Mouse (Mus musculus) adrenal gland, postnatal 4 days (tissue): ENCODE measurements around the gene Pms1. TPM values are rescaled to one million over a fixed set of nuclear protein-coding genes. Genes with fewer than 3 reads are reported as not detected.

Source experiments
- DNase-seq, 2 experiments: peaks; one replicate each; pipeline ENCODE4 v3.0.0; 2021 to 2022; ENCODE audit warnings: low spot score in 2 of 2, mixed read lengths in 2 of 2
- total RNA-seq, 2 experiments: library from RNA; stranded (reverse); gene quantifications; 2 replicates each; pipeline ENCODE4 v1.2.3; 2021

Pms1 gene
- total RNA-seq, 2 experiments from 2014 or later = 10.4 to 12.5 TPM

- DNase-seq = no peak
These were observed 95.1 kb downstream of the Pms1 start for GRCm38 (mm10) chr1:53201630-53202199.

- DNase-seq = no peak
These were observed 102.3 kb downstream of the Pms1 start for GRCm38 (mm10) chr1:53194536-53194935.

- no peak for DNase-seq
These were observed 105.6 kb downstream of the Pms1 start for GRCm38 (mm10) chr1:53191234-53191633.

- no peak for DNase-seq
These were observed 107.2 kb downstream of the Pms1 start for GRCm38 (mm10) chr1:53189620-53190019.

GRCm38 (mm10) chr1:53187536-53187935 lies 109.3 kb downstream of the Pms1 start, which contains the start of gene 1700019A02Rik:
Gene 1700019A02Rik, minus strand, starts transcription at chr1:53187636.
- DNase-seq = no peak

- no peak for DNase-seq
These were observed 110.5 kb downstream of the Pms1 start for GRCm38 (mm10) chr1:53186301-53186700.

- DNase-seq = no peak
These were observed 139.1 kb downstream of the Pms1 start for GRCm38 (mm10) chr1:53157715-53158114.

Other genes with a start within 250 kb of the Pms1 start
- under 1 TPM; 0.59 to 0.70 TPM for gene Mstn, start 235.4 kb downstream of the Pms1 start, total RNA-seq
- gene 1700019A02Rik, start 109.4 kb downstream of the Pms1 start, total RNA-seq = not detected
- 10 to 100 TPM; 17.6 to 18.5 TPM for gene Ormdl1, start 77 bp upstream of the Pms1 start, total RNA-seq
- gene Gm28778, start 93 bp upstream of the Pms1 start, total RNA-seq = not detected
- 10 to 100 TPM; 23.7 to 25.3 TPM for gene Osgepl1, start 16.6 kb upstream of the Pms1 start, total RNA-seq
- not detected for gene Asdurf, start 55.6 kb upstream of the Pms1 start, total RNA-seq
- not detected for gene Gm28551, start 55.6 kb upstream of the Pms1 start, total RNA-seq
- gene Asnsd1, start 55.7 kb upstream of the Pms1 start, total RNA-seq = 10 to 100 TPM; 40.9 to 43.6 TPM